Mouse (Mus musculus) ES-CJ7 (cell line): ENCODE measurements at regions not wholly inside any gene's neighbourhood (a gene's known extent, or its start where the extent isn't known, plus 50 kb on each side); places are given as distances from the start of the nearest gene placed in this dataset.

ENCODE experiments used
- DNase-seq: peaks from one replicate; pipeline ENCODE4 v3.0.0; 2011; ENCODE audit warnings: low read depth, low spot score

DNA sequence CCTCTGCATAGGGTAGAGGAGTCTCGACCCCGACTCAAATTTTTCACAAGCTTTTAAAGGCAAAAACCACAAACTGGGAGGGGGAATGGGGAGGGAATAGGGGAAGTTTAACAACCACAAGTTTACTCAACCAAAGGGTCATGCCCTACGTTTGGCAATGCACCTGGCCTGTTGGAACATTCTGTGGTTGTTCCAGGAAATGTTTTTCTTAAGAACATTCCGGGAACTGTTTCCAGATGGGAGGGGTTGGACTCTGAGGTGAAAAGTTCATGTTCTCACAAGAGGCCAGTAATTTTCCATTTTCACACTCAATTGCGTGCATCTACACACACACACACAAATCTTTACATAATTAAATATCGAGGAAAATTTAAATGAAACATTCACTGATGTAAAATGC is 281.5 kb downstream of the 5730507C01Rik start:
- DNase-seq: peak; percentile 40
